Mouse (Mus musculus) forebrain, embryonic 13.5 days (tissue): ENCODE measurements at regions not wholly inside any gene's neighbourhood (a gene's known extent, or its start where the extent isn't known, plus 50 kb on each side); places are given as distances from the start of the nearest gene placed in this dataset.

ENCODE experiments used
- ATAC-seq: fragments of 200-750 bp; cut with Nextera tagmentation; 2 replicates; pipeline ENCODE4 v1.8.0; 2017
- H3K27ac ChIP-seq: fragments of 300-500 bp; sonication (generic); 2 replicates; pipeline ENCODE4 v1.5.1; 2015; ENCODE audit warnings: inconsistent platforms, mild to moderate bottlenecking, moderate library complexity
- H3K27me3 ChIP-seq: fragments of 300-500 bp; sonication (generic); 2 replicates; pipeline ENCODE4 v1.6.1; 2015; ENCODE audit warnings: mild to moderate bottlenecking, inconsistent platforms
- H3K36me3 ChIP-seq: fragments of 300-500 bp; sonication (generic); 2 replicates; pipeline ENCODE4 v1.6.1; 2015; ENCODE audit warnings: mild to moderate bottlenecking, inconsistent platforms; ENCODE audit not compliant: poor library complexity, severe bottlenecking
- H3K4me1 ChIP-seq: fragments of 300-500 bp; sonication (generic); 2 replicates; pipeline ENCODE4 v1.6.1; 2015; ENCODE audit warnings: inconsistent platforms
- H3K4me2 ChIP-seq: fragments of 300-500 bp; sonication (generic); 2 replicates; pipeline ENCODE4 v1.6.1; 2015; ENCODE audit warnings: inconsistent platforms, mild to moderate bottlenecking, moderate library complexity
- H3K4me3 ChIP-seq: fragments of 300-500 bp; sonication (generic); 2 replicates; pipeline ENCODE4 v1.5.1; 2015; ENCODE audit warnings: mild to moderate bottlenecking, inconsistent platforms
- H3K9ac ChIP-seq: fragments of 300-500 bp; sonication (generic); 2 replicates; pipeline ENCODE4 v1.6.1; 2015; ENCODE audit warnings: mild to moderate bottlenecking, inconsistent platforms
- H3K9me3 ChIP-seq: fragments of 300-500 bp; sonication (generic); replicated peaks from 2 replicates; pipeline ENCODE4 v1.6.1; 2016; ENCODE audit warnings: inconsistent platforms
- WGBS: fragments of 180-500 bp; shearing (Covaris S2); methylation state at CpG from one replicate; pipeline ENCODE4 v1.1.7; 2015; 5-methylcytosine and 5-hydroxymethylcytosine counted together

GRCm38 (mm10) chr7:36829710-36830109 is 131.8 kb downstream of the Tshz3 start:
- Histone ChIP-seq H3K4me1 (no peaks in the 10 kb centered on the region), H3K4me2 (no peak overlapping the region), H3K36me3 (no peaks in the 10 kb centered on the region), H3K9ac (no peak overlapping the region), H3K27me3 (no peaks in the 10 kb centered on the region), H3K9me3 (no peaks in the 10 kb centered on the region), H3K4me3 (no peak overlapping the region), H3K27ac (no peak overlapping the region)
- 93% methylated on average over 8 of the region's 8 CpGs for WGBS
- no peak for ATAC-seq

- no peak for ATAC-seq
- WGBS, result 88% methylated on average over 2 of the region's 2 CpGs
- Histone ChIP-seq H3K27ac (no peak overlapping the region), H3K9me3 (no peaks in the 10 kb centered on the region), H3K4me3 (no peak overlapping the region), H3K27me3 (no peaks in the 10 kb centered on the region), H3K4me2 (no peak overlapping the region), H3K36me3 (no peaks in the 10 kb centered on the region), H3K4me1 (no peaks in the 10 kb centered on the region), H3K9ac (no peak overlapping the region)
These were observed 132.2 kb downstream of the Tshz3 start for GRCm38 (mm10) chr7:36830155-36830554.

GRCm38 (mm10) chr7:36848279-36848678 is 150.4 kb downstream of the Tshz3 start:
- Histone ChIP-seq H3K4me2 (no peak overlapping the region), H3K27ac (no peak overlapping the region), H3K9me3 (no peaks in the 10 kb centered on the region), H3K9ac (no peak overlapping the region), H3K27me3 (no peaks in the 10 kb centered on the region), H3K36me3 (no peaks in the 10 kb centered on the region), H3K4me1 (peaks cover 11% of the 10 kb centered on the region; the same call in 1 of the 2 replicates), H3K4me3 (no peak overlapping the region)
- no peak for ATAC-seq
- WGBS, result 85% methylated on average over 2 of the region's 2 CpGs

- Histone ChIP-seq H3K9ac (no peak overlapping the region), H3K27me3 (no peaks in the 10 kb centered on the region), H3K9me3 (no peaks in the 10 kb centered on the region), H3K36me3 (no peaks in the 10 kb centered on the region), H3K27ac (no peak overlapping the region), H3K4me3 (no peak overlapping the region), H3K4me2 (no peak overlapping the region), H3K4me1 (peaks cover 11% of the 10 kb centered on the region; the same call in 1 of the 2 replicates)
- WGBS, result 83% methylated on average over 4 of the region's 4 CpGs
- no peak for ATAC-seq
These were observed 153.5 kb downstream of the Tshz3 start for GRCm38 (mm10) chr7:36851275-36851889.

- no peak overlapping the region for H3K27ac ChIP-seq
- H3K4me3 ChIP-seq, result no peak overlapping the region
- no peaks in the 10 kb centered on the region for H3K27me3 ChIP-seq
- no peaks in the 10 kb centered on the region for H3K9me3 ChIP-seq
- H3K36me3 ChIP-seq, result no peaks in the 10 kb centered on the region
- ATAC-seq, result no peak
- no peak overlapping the region for H3K9ac ChIP-seq
- no peaks in the 10 kb centered on the region for H3K4me1 ChIP-seq
- H3K4me2 ChIP-seq, result no peak overlapping the region
These were observed 156.4 kb downstream of the Tshz3 start for GRCm38 (mm10) chr7:36854308-36854707.

GRCm38 (mm10) chr7:36859428-36859827 is 161.5 kb downstream of the Tshz3 start:
- Histone ChIP-seq H3K36me3 (no peaks in the 10 kb centered on the region), H3K9me3 (no peaks in the 10 kb centered on the region), H3K9ac (no peak overlapping the region), H3K4me1 (no peaks in the 10 kb centered on the region), H3K4me3 (no peak overlapping the region), H3K27ac (no peak overlapping the region), H3K4me2 (no peak overlapping the region), H3K27me3 (no peaks in the 10 kb centered on the region)
- ATAC-seq, result no peak
- WGBS, result 92% methylated on average over 7 of the region's 7 CpGs

GRCm38 (mm10) chr7:36862481-36862880 is 164.6 kb downstream of the Tshz3 start:
- Histone ChIP-seq H3K9me3 (no peaks in the 10 kb centered on the region), H3K27me3 (no peaks in the 10 kb centered on the region), H3K27ac (no peak overlapping the region), H3K9ac (no peak overlapping the region), H3K4me3 (no peak overlapping the region), H3K4me1 (no peaks in the 10 kb centered on the region), H3K36me3 (no peaks in the 10 kb centered on the region), H3K4me2 (no peak overlapping the region)
- 86% methylated on average over 7 of the region's 7 CpGs for WGBS
- ATAC-seq, result no peak

- Histone ChIP-seq H3K4me1 (no peaks in the 10 kb centered on the region), H3K4me3 (no peak overlapping the region), H3K9me3 (no peaks in the 10 kb centered on the region), H3K27me3 (no peaks in the 10 kb centered on the region), H3K9ac (no peak overlapping the region), H3K27ac (no peak overlapping the region), H3K36me3 (no peaks in the 10 kb centered on the region), H3K4me2 (no peak overlapping the region)
- 95% methylated on average over 5 of the region's 5 CpGs for WGBS
- no peak for ATAC-seq
These were observed 165.8 kb downstream of the Tshz3 start for GRCm38 (mm10) chr7:36863745-36864144.

GRCm38 (mm10) chr7:36864675-36865074 is 166.8 kb downstream of the Tshz3 start:
- WGBS, result 82% methylated on average over 4 of the region's 4 CpGs
- H3K4me1 ChIP-seq, result no peaks in the 10 kb centered on the region
- no peak for ATAC-seq
- no peaks in the 10 kb centered on the region for H3K27me3 ChIP-seq
- no peaks in the 10 kb centered on the region for H3K36me3 ChIP-seq
- H3K4me2 ChIP-seq, result no peak overlapping the region
- H3K27ac ChIP-seq, result no peak overlapping the region
- H3K9me3 ChIP-seq, result no peaks in the 10 kb centered on the region
- H3K9ac ChIP-seq, result no peak overlapping the region
- no peak overlapping the region for H3K4me3 ChIP-seq

- ATAC-seq, result no peak
- 88% methylated on average over 12 of the region's 12 CpGs for WGBS
- H3K27me3 ChIP-seq, result no peaks in the 10 kb centered on the region
These were observed 168.7 kb downstream of the Tshz3 start for GRCm38 (mm10) chr7:36866602-36867001.

GRCm38 (mm10) chr7:36874004-36874403 is 176.1 kb downstream of the Tshz3 start:
- no peak overlapping the region for H3K4me2 ChIP-seq
- H3K27me3 ChIP-seq, result no peaks in the 10 kb centered on the region
- no peak for ATAC-seq
- H3K9ac ChIP-seq, result no peak overlapping the region
- peaks cover 6% of the 10 kb centered on the region; the same call in 1 of the 2 replicates for H3K4me1 ChIP-seq
- no peak overlapping the region for H3K27ac ChIP-seq
- H3K9me3 ChIP-seq, result no peaks in the 10 kb centered on the region
- WGBS, result 62% methylated on average over 5 of the region's 5 CpGs
- H3K36me3 ChIP-seq, result no peaks in the 10 kb centered on the region
- H3K4me3 ChIP-seq, result no peak overlapping the region

More at GRCm38 (mm10) chr7:36866602-36867001, 168.7 kb downstream of the Tshz3 start:
- Histone ChIP-seq H3K4me3 (no peak overlapping the region), H3K36me3 (no peaks in the 10 kb centered on the region), H3K27ac (no peak overlapping the region), H3K9me3 (no peaks in the 10 kb centered on the region), H3K9ac (no peak overlapping the region), H3K4me1 (no peaks in the 10 kb centered on the region), H3K4me2 (no peak overlapping the region)

GRCm38 (mm10) chr7:36877686-36878085 is 179.8 kb downstream of the Tshz3 start:
- Histone ChIP-seq H3K4me3 (no peak overlapping the region), H3K4me2 (no peak overlapping the region), H3K4me1 (peaks cover 6% of the 10 kb centered on the region; the same call in 1 of the 2 replicates), H3K9me3 (no peaks in the 10 kb centered on the region), H3K9ac (no peak overlapping the region), H3K27ac (no peak overlapping the region), H3K36me3 (no peaks in the 10 kb centered on the region), H3K27me3 (no peaks in the 10 kb centered on the region)
- ATAC-seq, result no peak
- 19% methylated on average over 7 of the region's 7 CpGs for WGBS
